Mouse (Mus musculus): ENCODE measurements around the gene Il17c.

- TF ChIP-seq POLR2A (IDR thresholded peaks at IDR 0.05; ENCODE audit: control insufficient read depth, low read depth, low read length) (no peak), CTCF (IDR thresholded peaks at IDR 0.05; ENCODE audit: control insufficient read depth, insufficient read depth, insufficient replicate concordance, low read depth, low read length) (no peak)
Measured at GRCm38 (mm10) chr8:122395291-122395690, 26.5 kb upstream of the Il17c start.

All from testis, adult 2 months (tissue).